Mouse (Mus musculus): ENCODE measurements around the gene Crygc. TPM values are rescaled to one million over a fixed set of nuclear protein-coding genes. Genes with fewer than 3 reads are reported as not detected.

The Crygc gene
- polyA plus RNA-seq, 1 experiment from 2014 or later, result not detected

DNA sequence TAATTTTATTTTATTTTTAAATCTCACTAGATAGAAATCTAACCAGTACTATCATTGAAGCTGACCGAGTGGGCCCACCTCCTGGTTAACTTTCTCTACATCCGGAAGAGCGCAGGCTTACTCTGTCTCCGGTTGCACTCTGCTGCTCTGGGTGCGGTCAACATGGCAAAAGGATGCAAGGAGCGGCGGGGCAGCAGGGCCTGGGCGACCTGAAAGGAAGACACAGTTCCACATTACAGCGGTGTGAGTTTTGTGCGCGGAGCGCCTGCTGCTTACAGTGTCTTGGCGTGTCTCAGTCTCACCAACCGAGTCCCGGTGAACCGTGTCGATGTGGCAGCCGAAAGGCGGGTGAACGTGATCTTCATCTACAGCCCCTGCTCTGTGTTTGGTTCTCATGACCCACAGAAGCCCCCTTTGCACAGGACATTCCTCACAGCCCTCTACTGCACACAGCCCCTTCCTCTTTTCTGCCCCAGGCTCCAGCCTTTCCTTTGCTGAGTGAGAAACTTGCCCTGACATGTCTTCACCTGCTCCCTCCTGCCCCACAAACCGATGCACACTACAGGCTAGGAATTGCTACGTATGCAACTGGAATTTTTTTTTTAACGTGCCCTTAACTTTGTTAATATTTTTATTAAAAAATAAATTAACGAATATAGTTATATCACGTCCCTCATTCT, 36.4 kb upstream of the Crygc start:
- no peak for DNase-seq (ENCODE audit: low spot score)
- H3K4me2 ChIP-seq (ENCODE audit: low read depth, severe bottlenecking), result no peak overlapping the region
- no peak overlapping the region for H3K9ac ChIP-seq (ENCODE audit: low read length)
- H3K27me3 ChIP-seq (ENCODE audit: control insufficient read depth, insufficient read depth, low read length), result no peaks in the 10 kb centered on the region
- H3K4me1 ChIP-seq (ENCODE audit: control insufficient read depth, insufficient read depth, low read length), result no peaks in the 10 kb centered on the region
- 73% methylated on average over 25 of the region's 25 CpGs for WGBS
- no peaks in the 10 kb centered on the region for H3K36me3 ChIP-seq (ENCODE audit: control insufficient read depth, insufficient read depth, low read length)
- no peak overlapping the region for H3K27ac ChIP-seq (replicated peaks; ENCODE audit: low read depth, low read length)
- H3K9me3 ChIP-seq (ENCODE audit: control insufficient read depth, low read length), result no peaks in the 10 kb centered on the region
- ATAC-seq (ENCODE audit: insufficient number of reproducible peaks, low FRiP score, low TSS enrichment, low read depth), result no peak
- H3K4me3 ChIP-seq (ENCODE audit: low read depth, low read length), result no peak overlapping the region

DNA sequence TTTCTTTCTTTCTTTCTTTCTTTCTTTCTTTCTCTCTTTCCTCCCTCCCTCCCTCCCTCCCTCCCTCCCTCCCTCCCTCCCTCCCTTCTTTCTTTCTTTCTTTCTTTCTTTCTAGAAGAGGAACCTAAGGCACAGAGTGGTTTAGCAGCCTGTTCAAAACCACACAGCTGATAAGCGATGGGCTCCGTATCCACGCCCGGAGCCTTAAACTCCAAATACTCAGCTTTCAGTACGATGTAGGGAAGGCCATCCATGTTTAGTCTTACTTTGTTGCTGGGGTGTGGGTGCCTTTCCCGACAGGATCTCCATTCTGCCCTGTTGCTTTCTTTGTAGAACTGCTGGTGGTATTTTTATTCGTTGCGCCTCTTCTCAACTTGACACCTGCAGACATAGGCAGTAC, 35.7 kb upstream of the Crygc start:
- Histone ChIP-seq H3K9me3 (ENCODE audit: control insufficient read depth, low read length) (no peaks in the 10 kb centered on the region), H3K36me3 (ENCODE audit: control insufficient read depth, insufficient read depth, low read length) (no peaks in the 10 kb centered on the region), H3K4me1 (ENCODE audit: control insufficient read depth, insufficient read depth, low read length) (no peaks in the 10 kb centered on the region), H3K27ac (replicated peaks; ENCODE audit: low read depth, low read length) (no peak overlapping the region), H3K4me2 (ENCODE audit: low read depth, severe bottlenecking) (no peak overlapping the region), H3K9ac (ENCODE audit: low read length) (no peak overlapping the region), H3K4me3 (ENCODE audit: low read depth, low read length) (no peak overlapping the region), H3K27me3 (ENCODE audit: control insufficient read depth, insufficient read depth, low read length) (no peaks in the 10 kb centered on the region)
- ATAC-seq (ENCODE audit: insufficient number of reproducible peaks, low FRiP score, low TSS enrichment, low read depth) (no peak), DNase-seq (ENCODE audit: low spot score) (no peak)
- 89% methylated on average over 8 of the region's 8 CpGs for WGBS

DNA sequence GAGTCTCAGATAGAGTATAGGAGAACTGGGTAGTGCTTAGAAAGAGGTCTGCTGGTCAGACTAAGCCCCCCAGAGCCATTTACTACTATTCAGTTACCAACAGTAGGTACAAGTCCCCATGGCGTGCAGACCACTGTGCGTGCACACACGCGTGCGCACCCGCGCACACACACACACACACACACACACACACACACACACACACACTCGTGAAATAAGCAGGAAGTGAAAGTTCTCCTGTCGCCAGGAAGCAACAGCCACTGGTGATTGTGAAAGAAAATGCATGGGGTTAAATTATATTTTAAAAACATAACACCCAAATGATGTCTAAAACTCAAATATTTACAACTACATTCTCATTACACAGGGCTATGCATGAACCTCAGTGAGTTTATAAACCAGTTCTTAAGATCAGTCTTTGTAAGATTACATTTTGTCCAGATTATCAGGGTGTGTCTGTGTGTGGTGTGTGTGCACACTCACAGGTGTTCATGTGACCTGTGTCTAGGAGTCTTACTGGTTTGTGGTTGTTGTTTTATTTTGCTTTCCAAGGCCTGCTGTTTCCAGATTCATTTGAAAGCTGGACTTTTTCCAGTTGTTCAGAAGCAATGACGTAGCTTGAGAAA, 34.3 kb upstream of the Crygc start:
- no peak for ATAC-seq (ENCODE audit: insufficient number of reproducible peaks, low FRiP score, low TSS enrichment, low read depth)
- H3K4me3 ChIP-seq (ENCODE audit: low read depth, low read length), result no peak overlapping the region
- 95% methylated on average over 10 of the region's 10 CpGs for WGBS
- H3K36me3 ChIP-seq (ENCODE audit: control insufficient read depth, insufficient read depth, low read length), result no peaks in the 10 kb centered on the region
- no peak overlapping the region for H3K27ac ChIP-seq (replicated peaks; ENCODE audit: low read depth, low read length)
- no peak overlapping the region for H3K4me2 ChIP-seq (ENCODE audit: low read depth, severe bottlenecking)
- H3K4me1 ChIP-seq (ENCODE audit: control insufficient read depth, insufficient read depth, low read length), result no peaks in the 10 kb centered on the region
- no peaks in the 10 kb centered on the region for H3K9me3 ChIP-seq (ENCODE audit: control insufficient read depth, low read length)
- DNase-seq (ENCODE audit: low spot score), result no peak
- H3K27me3 ChIP-seq (ENCODE audit: control insufficient read depth, insufficient read depth, low read length), result no peaks in the 10 kb centered on the region
- H3K9ac ChIP-seq (ENCODE audit: low read length), result no peak overlapping the region

DNA sequence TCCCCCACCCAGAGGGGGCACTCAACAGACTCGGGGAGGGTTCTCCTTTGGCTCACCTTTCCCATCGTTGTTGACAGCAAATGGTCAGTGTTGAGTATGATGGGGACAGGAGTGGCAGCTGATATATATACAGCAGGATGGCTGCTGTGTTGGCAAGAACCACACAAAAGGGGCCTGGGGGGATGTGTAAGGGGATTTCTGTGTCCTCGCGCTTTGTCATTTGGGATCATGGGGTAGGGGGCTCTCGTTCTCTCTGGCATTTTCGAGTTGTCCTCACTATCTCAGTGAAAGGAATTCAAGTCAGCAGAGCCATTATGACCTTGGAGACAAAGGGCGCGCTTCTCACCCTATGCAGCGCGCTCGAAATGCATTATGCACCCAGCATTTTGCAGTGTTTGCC, 29.8 kb upstream of the Crygc start, which contains the start of gene Cryga:
Cryga (minus strand) TSS at position 101 of the 400 bp plus-strand sequence.
- no peak within 1 kb of the TSS for H3K4me2 ChIP-seq (ENCODE audit: low read depth, severe bottlenecking)
- WGBS, result 93% methylated on average over 11 of the region's 11 CpGs
- no peaks in the 10 kb centered on the region for H3K9me3 ChIP-seq (ENCODE audit: control insufficient read depth, low read length)
- no peak within 1 kb of the TSS for H3K27ac ChIP-seq (replicated peaks; ENCODE audit: low read depth, low read length)
- H3K27me3 ChIP-seq (ENCODE audit: control insufficient read depth, insufficient read depth, low read length), result no peaks in the 10 kb centered on the region
- ATAC-seq (ENCODE audit: insufficient number of reproducible peaks, low FRiP score, low TSS enrichment, low read depth), result no peak
- no peak within 1 kb of the TSS for H3K9ac ChIP-seq (ENCODE audit: low read length)
- no peak for DNase-seq (ENCODE audit: low spot score)
- no peaks in the 10 kb centered on the region for H3K36me3 ChIP-seq (ENCODE audit: control insufficient read depth, insufficient read depth, low read length)
- H3K4me1 ChIP-seq (ENCODE audit: control insufficient read depth, insufficient read depth, low read length), result no peaks in the 10 kb centered on the region
- no peak within 1 kb of the TSS for H3K4me3 ChIP-seq (ENCODE audit: low read depth, low read length)

DNA sequence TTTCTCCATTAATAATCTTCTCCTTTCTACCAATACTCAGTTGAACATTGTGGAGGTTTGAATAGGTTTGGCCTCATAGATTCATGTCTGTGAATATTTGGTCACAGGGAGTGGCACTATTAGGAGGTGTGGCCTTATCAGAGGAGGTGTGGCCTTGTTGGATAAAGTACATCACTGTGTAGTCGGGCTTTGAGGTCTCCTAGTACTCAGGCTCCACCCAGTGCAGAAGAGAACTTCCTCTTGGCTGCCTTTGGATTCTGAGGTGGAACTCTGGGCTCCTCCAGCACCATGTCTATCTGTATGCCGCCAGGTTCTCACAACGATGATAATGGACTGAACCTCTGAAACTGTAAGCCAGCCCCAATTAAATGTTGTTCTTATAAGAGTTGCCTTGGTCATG, 23.5 kb upstream of the Crygc start:
- Histone ChIP-seq H3K4me2 (ENCODE audit: low read depth, severe bottlenecking) (no peak overlapping the region), H3K9ac (ENCODE audit: low read length) (no peak overlapping the region), H3K4me3 (ENCODE audit: low read depth, low read length) (no peak overlapping the region), H3K36me3 (ENCODE audit: control insufficient read depth, insufficient read depth, low read length) (no peaks in the 10 kb centered on the region), H3K27me3 (ENCODE audit: control insufficient read depth, insufficient read depth, low read length) (no peaks in the 10 kb centered on the region), H3K4me1 (ENCODE audit: control insufficient read depth, insufficient read depth, low read length) (no peaks in the 10 kb centered on the region), H3K27ac (replicated peaks; ENCODE audit: low read depth, low read length) (no peak overlapping the region), H3K9me3 (ENCODE audit: control insufficient read depth, low read length) (no peaks in the 10 kb centered on the region)
- no peak for DNase-seq (ENCODE audit: low spot score)
- no peak for ATAC-seq (ENCODE audit: insufficient number of reproducible peaks, low FRiP score, low TSS enrichment, low read depth)
- whole genome bisulfite sequencing, result 80% methylated on average over 3 of the region's 3 CpGs

DNA sequence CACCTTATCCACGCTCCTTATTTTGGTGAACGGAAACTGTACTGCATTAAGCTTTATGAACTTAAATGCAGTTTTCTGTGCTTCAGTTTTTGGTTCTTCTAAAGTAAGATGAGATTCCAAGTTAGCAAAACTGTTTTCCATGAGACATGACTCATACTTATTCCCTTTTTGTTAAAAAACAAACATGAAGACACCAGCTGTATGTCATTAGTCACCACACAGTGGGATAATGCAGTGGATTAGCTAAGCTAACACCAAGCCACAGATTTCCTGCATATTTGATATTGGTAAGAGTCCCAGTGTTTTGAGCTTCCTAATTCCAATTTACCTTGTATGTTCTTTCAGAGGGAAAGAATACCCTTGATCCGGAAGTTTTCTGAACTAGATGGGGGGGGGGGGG, 18.1 kb upstream of the Crygc start:
- Histone ChIP-seq H3K4me1 (ENCODE audit: control insufficient read depth, insufficient read depth, low read length) (no peaks in the 10 kb centered on the region), H3K27me3 (ENCODE audit: control insufficient read depth, insufficient read depth, low read length) (no peaks in the 10 kb centered on the region), H3K36me3 (ENCODE audit: control insufficient read depth, insufficient read depth, low read length) (no peaks in the 10 kb centered on the region), H3K9ac (ENCODE audit: low read length) (no peak overlapping the region), H3K4me2 (ENCODE audit: low read depth, severe bottlenecking) (no peak overlapping the region), H3K27ac (replicated peaks; ENCODE audit: low read depth, low read length) (no peak overlapping the region), H3K9me3 (ENCODE audit: control insufficient read depth, low read length) (no peaks in the 10 kb centered on the region), H3K4me3 (ENCODE audit: low read depth, low read length) (no peak overlapping the region)
- 88% methylated on average over 3 of the region's 3 CpGs for WGBS
- DNase-seq (ENCODE audit: low spot score) (no peak), ATAC-seq (ENCODE audit: insufficient number of reproducible peaks, low FRiP score, low TSS enrichment, low read depth) (no peak)

DNA sequence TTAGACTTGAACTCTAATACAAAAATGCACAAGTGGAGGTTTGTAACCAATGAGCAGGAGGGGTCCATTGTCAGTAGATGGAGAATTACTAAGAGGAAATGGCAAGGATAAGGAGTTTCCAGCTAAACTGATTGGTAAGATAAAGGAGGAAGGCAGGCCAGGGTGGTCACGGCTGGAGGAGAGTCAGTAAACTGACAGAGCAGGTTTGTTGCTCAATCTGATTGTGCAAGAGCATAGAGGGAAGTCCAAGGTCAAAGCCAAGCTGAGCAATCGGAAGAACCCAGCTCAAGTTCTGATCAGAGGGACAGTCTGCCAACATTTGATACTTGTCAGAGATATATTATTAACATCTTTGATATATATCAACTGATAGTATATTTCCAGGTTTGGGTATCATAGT, 16.9 kb upstream of the Crygc start:
- no peak overlapping the region for H3K4me3 ChIP-seq (ENCODE audit: low read depth, low read length)
- H3K9ac ChIP-seq (ENCODE audit: low read length), result no peak overlapping the region
- H3K36me3 ChIP-seq (ENCODE audit: control insufficient read depth, insufficient read depth, low read length), result no peaks in the 10 kb centered on the region
- WGBS, result 84% methylated on average over 2 of the region's 2 CpGs
- H3K27ac ChIP-seq (replicated peaks; ENCODE audit: low read depth, low read length), result no peak overlapping the region
- H3K27me3 ChIP-seq (ENCODE audit: control insufficient read depth, insufficient read depth, low read length), result no peaks in the 10 kb centered on the region
- H3K4me1 ChIP-seq (ENCODE audit: control insufficient read depth, insufficient read depth, low read length), result no peaks in the 10 kb centered on the region
- DNase-seq (ENCODE audit: low spot score) (no peak), ATAC-seq (ENCODE audit: insufficient number of reproducible peaks, low FRiP score, low TSS enrichment, low read depth) (no peak)
- no peaks in the 10 kb centered on the region for H3K9me3 ChIP-seq (ENCODE audit: control insufficient read depth, low read length)
- no peak overlapping the region for H3K4me2 ChIP-seq (ENCODE audit: low read depth, severe bottlenecking)

DNA sequence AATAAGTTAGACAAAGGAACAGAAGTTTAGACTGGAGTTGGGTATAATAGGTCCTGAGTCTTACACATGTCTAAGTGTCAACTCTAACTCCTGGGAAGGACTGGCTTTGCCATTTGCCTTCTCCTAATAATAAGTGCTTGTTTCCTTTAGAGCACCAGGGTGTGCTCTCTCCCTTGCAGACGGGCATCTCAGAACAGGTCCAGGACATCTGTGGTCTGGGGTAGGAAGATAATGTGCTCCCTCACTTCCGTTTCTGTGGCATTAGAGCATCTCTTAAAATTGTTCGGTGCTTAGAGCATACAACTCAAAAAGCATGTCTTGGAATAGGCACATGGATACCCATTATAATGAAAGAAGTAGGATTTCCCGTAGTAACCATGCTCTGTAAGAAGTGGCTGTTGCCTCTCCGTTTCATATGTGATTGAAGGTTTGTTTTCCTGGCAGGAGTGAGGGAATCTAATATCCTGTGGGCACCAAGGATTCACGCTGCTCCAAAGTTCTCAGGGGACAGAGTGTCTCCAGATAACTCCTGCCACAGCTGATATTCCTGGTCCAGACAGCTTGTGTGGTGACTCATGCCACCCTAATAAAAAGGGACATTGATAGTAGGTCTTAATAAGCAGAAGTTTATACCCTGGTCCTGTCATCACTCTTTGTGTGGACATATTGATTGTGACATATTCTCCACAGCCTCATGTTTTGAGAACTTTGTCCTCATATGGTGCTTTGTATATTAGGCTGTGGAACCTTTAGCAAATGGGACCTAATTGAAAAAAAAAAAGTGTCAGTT, 15.3 kb upstream of the Crygc start:
- Histone ChIP-seq H3K9ac (ENCODE audit: low read length) (no peak overlapping the region), H3K4me3 (ENCODE audit: low read depth, low read length) (no peak overlapping the region), H3K9me3 (ENCODE audit: control insufficient read depth, low read length) (no peaks in the 10 kb centered on the region), H3K4me1 (ENCODE audit: control insufficient read depth, insufficient read depth, low read length) (no peaks in the 10 kb centered on the region), H3K27me3 (ENCODE audit: control insufficient read depth, insufficient read depth, low read length) (no peaks in the 10 kb centered on the region), H3K27ac (replicated peaks; ENCODE audit: low read depth, low read length) (no peak overlapping the region), H3K4me2 (ENCODE audit: low read depth, severe bottlenecking) (no peak overlapping the region), H3K36me3 (ENCODE audit: control insufficient read depth, insufficient read depth, low read length) (no peaks in the 10 kb centered on the region)
- ATAC-seq (ENCODE audit: insufficient number of reproducible peaks, low FRiP score, low TSS enrichment, low read depth) (no peak), DNase-seq (ENCODE audit: low spot score) (no peak)
- 81% methylated on average over 6 of the region's 6 CpGs for WGBS
